Mouse (Mus musculus) embryonic facial prominence, embryonic 13.5 days (tissue): ENCODE results near the gene Nfkbie. TPM values are rescaled to one million over a fixed set of nuclear protein-coding genes. Genes with fewer than 3 reads are reported as not detected.

ENCODE experiments used
- ATAC-seq: fragments of 200-750 bp; cut with Nextera tagmentation; 2 replicates; pipeline ENCODE4 v1.8.0; 2017; ENCODE audit warnings: low read depth; ENCODE audit not compliant: insufficient number of reproducible peaks, insufficient read depth, low FRiP score, low TSS enrichment
- H3K27ac ChIP-seq: fragments of 300-500 bp; sonication (generic); 2 replicates; pipeline ENCODE4 v1.5.1; 2015; ENCODE audit warnings: moderate library complexity, mild to moderate bottlenecking, inconsistent platforms
- H3K27me3 ChIP-seq: fragments of 300-500 bp; sonication (generic); 2 replicates; pipeline ENCODE4 v1.6.1; 2015; ENCODE audit warnings: mild to moderate bottlenecking, inconsistent platforms
- H3K36me3 ChIP-seq: fragments of 300-500 bp; sonication (generic); 2 replicates; pipeline ENCODE4 v1.6.1; 2015; ENCODE audit warnings: mild to moderate bottlenecking, inconsistent platforms
- H3K4me1 ChIP-seq: fragments of 300-500 bp; sonication (generic); 2 replicates; pipeline ENCODE4 v1.6.1; 2015; ENCODE audit warnings: inconsistent platforms
- H3K4me2 ChIP-seq: fragments of 300-500 bp; sonication (generic); 2 replicates; pipeline ENCODE4 v1.6.1; 2015; ENCODE audit warnings: moderate library complexity, mild to moderate bottlenecking, inconsistent platforms
- H3K4me3 ChIP-seq: fragments of 300-500 bp; sonication (generic); 2 replicates; pipeline ENCODE4 v1.5.1; 2015; ENCODE audit warnings: mild to moderate bottlenecking, inconsistent platforms
- H3K9ac ChIP-seq: fragments of 300-500 bp; sonication (generic); 2 replicates; pipeline ENCODE4 v1.6.1; 2015; ENCODE audit warnings: mild to moderate bottlenecking, inconsistent platforms
- H3K9me3 ChIP-seq: fragments of 300-500 bp; sonication (generic); 2 replicates; pipeline ENCODE4 v1.6.1; 2016; ENCODE audit warnings: inconsistent platforms
- WGBS: fragments of 180-500 bp; shearing (Covaris S2); methylation state at CpG from one replicate; pipeline ENCODE4 v1.1.7; 2015; ENCODE audit warnings: mixed read lengths; 5-methylcytosine and 5-hydroxymethylcytosine counted together
- polyA plus RNA-seq: library from polyadenylated mRNA; unstranded; fragments of >200 nt; fragmentation: Nextera tagmentation; extraction: Ambion mirVana; gene quantifications from 2 replicates; pipeline ENCODE4 v1.2.1, GENCODE M21; 2015

Gene Nfkbie
- polyA plus RNA-seq, 1 experiment from 2014 or later = 4.7 TPM

- H3K9ac ChIP-seq = peak overlapping the region; percentile 100
- peak; percentile 39 for ATAC-seq
- H3K4me3 ChIP-seq = peak overlapping the region; percentile 99
- peaks cover 27% of the 10 kb centered on the region for H3K36me3 ChIP-seq
- H3K4me1 ChIP-seq = peaks cover 28% of the 10 kb centered on the region
- no peaks in the 10 kb centered on the region for H3K9me3 ChIP-seq
- H3K27me3 ChIP-seq = no peaks in the 10 kb centered on the region
- 3% methylated on average over 17 of the region's 17 CpGs for WGBS
- peak overlapping the region; percentile 98 for H3K27ac ChIP-seq
- peak overlapping the region; percentile 82 for H3K4me2 ChIP-seq
Observed at GRCm38 (mm10) chr17:45574129-45574761, 18.7 kb downstream of the Nfkbie start.

DNA sequence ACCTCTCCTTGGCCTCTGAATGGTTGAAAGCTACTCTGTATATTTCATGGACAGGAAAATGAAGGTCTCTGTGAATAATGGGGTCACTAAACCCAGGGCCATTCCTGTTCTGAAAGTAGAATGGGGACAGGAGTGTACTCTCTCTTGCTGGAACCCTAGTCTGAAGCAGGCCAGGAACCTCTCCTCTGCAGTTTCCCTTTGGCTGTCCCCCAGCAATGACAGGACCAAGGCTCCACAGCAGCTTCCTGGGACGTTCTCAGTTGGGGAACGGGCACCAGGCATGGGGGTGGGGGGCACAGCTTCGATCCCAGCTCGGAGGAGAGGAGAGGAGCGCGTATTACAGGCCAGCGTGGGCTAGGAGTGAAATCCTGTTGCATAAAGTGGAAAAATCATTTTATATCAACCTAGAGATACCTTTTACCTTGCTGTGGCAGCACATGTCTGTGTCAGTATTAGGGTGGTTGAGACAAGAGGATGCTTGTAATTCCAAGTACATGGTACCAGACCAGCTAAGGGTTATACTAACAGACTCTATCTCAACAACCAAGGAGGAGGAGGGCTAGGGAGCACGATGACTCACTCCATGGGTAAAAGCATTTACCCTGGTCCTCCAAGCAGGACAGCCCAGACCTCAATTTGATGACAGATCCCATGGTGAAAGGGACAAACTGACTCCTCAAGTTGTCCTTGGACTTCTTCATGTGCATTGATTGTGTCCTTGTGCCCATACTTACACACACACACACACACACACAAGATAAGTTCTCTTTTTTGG is 19.8 kb downstream of the Nfkbie start:
- peaks cover 16% of the 10 kb centered on the region for H3K36me3 ChIP-seq
- no peak overlapping the region for H3K4me3 ChIP-seq
- no peaks in the 10 kb centered on the region for H3K27me3 ChIP-seq
- H3K4me2 ChIP-seq = no peak overlapping the region
- no peaks in the 10 kb centered on the region for H3K9me3 ChIP-seq
- peak overlapping the region; percentile 98; the same call in 1 of the 2 replicates for H3K27ac ChIP-seq
- ATAC-seq = no peak
- 87% methylated on average over 8 of the region's 8 CpGs for WGBS
- H3K4me1 ChIP-seq = peaks cover 25% of the 10 kb centered on the region
- no peak overlapping the region for H3K9ac ChIP-seq

DNA sequence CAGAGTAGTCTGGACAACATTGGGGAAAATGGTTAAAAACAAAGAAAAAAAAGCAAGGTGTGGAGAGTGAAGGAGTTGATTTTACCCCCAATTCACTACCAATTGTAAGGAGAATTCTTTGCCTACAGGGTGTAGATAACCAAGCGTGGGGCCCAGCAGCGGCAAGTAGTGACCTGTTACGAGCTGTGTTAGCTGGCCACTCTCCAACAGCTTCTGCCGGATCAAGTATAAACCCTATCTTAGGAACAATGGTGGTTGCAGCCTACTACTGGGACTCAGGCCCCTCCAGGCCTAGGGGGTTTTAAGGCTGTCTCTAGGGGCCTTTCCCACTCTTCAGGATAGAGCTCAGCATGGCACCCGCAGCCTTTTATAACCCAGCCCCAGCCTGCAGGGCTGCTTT is 22.7 kb downstream of the Nfkbie start:
- Histone ChIP-seq H3K27me3 (no peaks in the 10 kb centered on the region), H3K36me3 (no peaks in the 10 kb centered on the region), H3K4me1 (peaks cover 19% of the 10 kb centered on the region), H3K4me3 (no peak overlapping the region), H3K4me2 (no peak overlapping the region), H3K9me3 (no peaks in the 10 kb centered on the region), H3K27ac (peak overlapping the region; percentile 62), H3K9ac (no peak overlapping the region)
- no peak for ATAC-seq
- WGBS = 54% methylated on average over 5 of the region's 5 CpGs

- WGBS = 74% methylated on average over 7 of the region's 7 CpGs
- H3K27me3 ChIP-seq = no peaks in the 10 kb centered on the region
- peaks cover 19% of the 10 kb centered on the region for H3K4me1 ChIP-seq
- no peak overlapping the region for H3K9ac ChIP-seq
- no peaks in the 10 kb centered on the region for H3K9me3 ChIP-seq
- no peak overlapping the region for H3K4me3 ChIP-seq
- H3K36me3 ChIP-seq = no peaks in the 10 kb centered on the region
- H3K4me2 ChIP-seq = no peak overlapping the region
- no peak for ATAC-seq
- H3K27ac ChIP-seq = peak overlapping the region; percentile 62
Observed at GRCm38 (mm10) chr17:45578843-45579242, 23.3 kb downstream of the Nfkbie start.

GRCm38 (mm10) chr17:45579554-45579953 is 24.1 kb downstream of the Nfkbie start:
- H3K27ac ChIP-seq = no peak overlapping the region
- WGBS = 68% methylated on average over 4 of the region's 4 CpGs
- H3K4me1 ChIP-seq = peaks cover 19% of the 10 kb centered on the region
- no peak overlapping the region for H3K9ac ChIP-seq
- H3K4me2 ChIP-seq = no peak overlapping the region
- no peaks in the 10 kb centered on the region for H3K9me3 ChIP-seq
- ATAC-seq = no peak
- H3K27me3 ChIP-seq = no peaks in the 10 kb centered on the region
- no peaks in the 10 kb centered on the region for H3K36me3 ChIP-seq
- H3K4me3 ChIP-seq = no peak overlapping the region

GRCm38 (mm10) chr17:45580958-45581477 is 25.5 kb downstream of the Nfkbie start:
- Histone ChIP-seq H3K27ac (peak overlapping the region; percentile 3; the same call in 1 of the 2 replicates), H3K9me3 (no peaks in the 10 kb centered on the region), H3K9ac (no peak overlapping the region), H3K4me1 (peaks cover 30% of the 10 kb centered on the region), H3K36me3 (no peaks in the 10 kb centered on the region), H3K4me3 (no peak overlapping the region), H3K4me2 (no peak overlapping the region), H3K27me3 (no peaks in the 10 kb centered on the region)
- WGBS = 41% methylated on average over 12 of the region's 12 CpGs
- ATAC-seq = no peak

GRCm38 (mm10) chr17:45581567-45581983 is 26.1 kb downstream of the Nfkbie start:
- 6% methylated on average over 2 of the region's 2 CpGs for WGBS
- H3K4me3 ChIP-seq = no peak overlapping the region

DNA sequence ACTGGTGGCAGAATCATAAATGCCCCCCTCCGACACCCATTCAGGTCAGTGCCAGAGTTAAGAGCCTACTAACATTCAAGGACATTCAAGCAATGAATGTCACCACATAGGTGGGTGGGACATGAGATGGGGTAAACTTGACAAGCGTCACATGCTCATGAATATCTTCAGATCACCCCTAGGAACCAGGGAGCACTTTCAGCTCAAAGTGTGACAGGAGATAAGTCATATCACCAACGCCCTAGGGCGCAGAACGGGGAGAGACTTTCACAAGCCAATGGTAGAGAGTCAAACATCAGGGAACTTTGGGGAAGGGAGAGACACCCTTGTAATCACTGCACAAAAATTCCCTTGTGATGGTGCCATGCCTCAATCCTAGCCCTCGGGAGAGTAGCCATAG is 26.7 kb downstream of the Nfkbie start:
- H3K9me3 ChIP-seq = peaks cover 4% of the 10 kb centered on the region; the same call in 1 of the 2 replicates
- no peak overlapping the region for H3K9ac ChIP-seq
- 89% methylated on average over 6 of the region's 6 CpGs for WGBS
- H3K36me3 ChIP-seq = peaks cover 10% of the 10 kb centered on the region
- no peak overlapping the region for H3K4me2 ChIP-seq
- no peaks in the 10 kb centered on the region for H3K27me3 ChIP-seq
- H3K4me1 ChIP-seq = peaks cover 32% of the 10 kb centered on the region
- ATAC-seq = no peak
- no peak overlapping the region for H3K27ac ChIP-seq
- no peak overlapping the region for H3K4me3 ChIP-seq

More at GRCm38 (mm10) chr17:45581567-45581983, 26.1 kb downstream of the Nfkbie start:
- Histone ChIP-seq H3K4me1 (peaks cover 32% of the 10 kb centered on the region), H3K27ac (0 out of 2 replicates have a peak overlapping the region, but pooled peaks have one; percentile 3), H3K27me3 (no peaks in the 10 kb centered on the region), H3K9me3 (peaks cover 3% of the 10 kb centered on the region; the same call in 1 of the 2 replicates), H3K36me3 (peaks cover 3% of the 10 kb centered on the region), H3K9ac (no peak overlapping the region), H3K4me2 (no peak overlapping the region)
- ATAC-seq = no peak

DNA sequence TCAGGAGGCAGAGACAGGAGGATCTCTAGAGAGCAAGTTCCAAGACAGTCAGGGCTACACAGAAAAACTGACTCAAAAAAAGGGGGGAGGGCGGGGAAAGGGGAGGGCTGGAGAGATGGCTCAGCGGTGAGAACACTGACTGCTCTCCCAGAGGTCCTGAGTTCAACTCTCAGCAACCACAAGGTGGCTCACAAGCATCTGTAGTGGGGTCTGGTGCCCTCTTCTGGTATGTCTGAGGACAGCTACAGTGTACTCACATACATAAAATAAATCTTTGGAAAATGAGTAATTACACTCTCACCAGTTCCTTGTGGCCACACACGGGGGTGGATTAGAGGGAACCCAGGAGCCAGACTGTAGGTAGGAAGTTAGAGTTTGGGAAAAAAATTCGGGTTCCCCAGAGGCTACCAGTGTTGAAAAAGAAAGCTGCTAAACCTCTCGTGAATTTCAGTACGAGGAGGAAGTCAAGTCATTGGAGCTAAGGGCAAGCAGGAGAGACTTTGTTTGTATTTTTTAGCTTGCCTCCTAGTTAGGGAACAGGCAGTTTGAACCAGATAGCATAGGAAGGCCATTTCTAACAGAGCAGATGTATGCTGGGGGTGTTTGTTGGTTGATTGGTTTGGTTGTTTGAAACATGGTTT is 27.3 kb downstream of the Nfkbie start:
- 68% methylated on average over 6 of the region's 6 CpGs for WGBS
- no peaks in the 10 kb centered on the region for H3K27me3 ChIP-seq

GRCm38 (mm10) chr17:45584096-45584896 is 28.8 kb downstream of the Nfkbie start:
- peak overlapping the region; percentile 82 for H3K27ac ChIP-seq
- ATAC-seq = peak; percentile 53
- no peak overlapping the region for H3K4me3 ChIP-seq
- H3K4me2 ChIP-seq = peak overlapping the region; percentile 5; the same call in 1 of the 2 replicates
- H3K4me1 ChIP-seq = peaks cover 32% of the 10 kb centered on the region
- WGBS = 30% methylated on average over 12 of the region's 12 CpGs
- H3K9me3 ChIP-seq = peaks cover 4% of the 10 kb centered on the region; the same call in 1 of the 2 replicates
- peaks cover 25% of the 10 kb centered on the region for H3K36me3 ChIP-seq
- peak overlapping the region; percentile 61 for H3K9ac ChIP-seq
- no peaks in the 10 kb centered on the region for H3K27me3 ChIP-seq

More for the DNA sequence above, 27.3 kb downstream of the Nfkbie start:
- Histone ChIP-seq H3K4me3 (no peak overlapping the region), H3K36me3 (peaks cover 15% of the 10 kb centered on the region), H3K4me1 (peaks cover 32% of the 10 kb centered on the region), H3K4me2 (no peak overlapping the region), H3K9me3 (peaks cover 4% of the 10 kb centered on the region; the same call in 1 of the 2 replicates), H3K9ac (no peak overlapping the region), H3K27ac (no peak overlapping the region)
- no peak for ATAC-seq
